Mouse (Mus musculus) liver, postnatal 0 days (tissue): ENCODE measurements around the gene Atf1. TPM values are rescaled to one million over a fixed set of nuclear protein-coding genes. Genes with fewer than 3 reads are reported as not detected.

Source experiments
- ATAC-seq: fragments of 200-750 bp; cut with Nextera tagmentation; 2 replicates; pipeline ENCODE4 v1.8.0; 2017; ENCODE audit warnings: mild to moderate bottlenecking, moderate library complexity
- DNase-seq: peaks from one replicate; pipeline ENCODE4 v3.0.0-alpha.2; 2016
- H3K27ac ChIP-seq: fragments of 300-500 bp; sonication (generic); 2 replicates; pipeline ENCODE4 v1.5.1; 2014; ENCODE audit warnings: antibody characterized with exemption, moderate library complexity, mild to moderate bottlenecking, low read depth
- H3K27me3 ChIP-seq: fragments of 300-500 bp; sonication (generic); 2 replicates; pipeline ENCODE4 v1.6.1; 2014; ENCODE audit warnings: low read length, control low read depth, mixed read lengths; ENCODE audit not compliant: insufficient read depth
- H3K36me3 ChIP-seq: fragments of 300-500 bp; sonication (generic); replicated peaks from 2 replicates; pipeline ENCODE4 v1.6.1; 2014; ENCODE audit warnings: mild to moderate bottlenecking, control low read depth, low read length, moderate library complexity, mixed read lengths; ENCODE audit not compliant: insufficient read depth
- H3K4me1 ChIP-seq: fragments of 300-500 bp; sonication (generic); 2 replicates; pipeline ENCODE4 v1.6.1; 2014; ENCODE audit warnings: antibody characterized with exemption, mild to moderate bottlenecking, control low read depth; ENCODE audit not compliant: insufficient read depth
- H3K4me2 ChIP-seq: fragments of 300-500 bp; sonication (generic); 2 replicates; pipeline ENCODE4 v1.6.1; 2014; ENCODE audit warnings: low read depth, mild to moderate bottlenecking, low read length, moderate library complexity, mixed read lengths
- H3K4me3 ChIP-seq: fragments of 300-500 bp; sonication (generic); 2 replicates; pipeline ENCODE4 v1.5.1; 2014; ENCODE audit warnings: low read depth, low read length
- H3K9ac ChIP-seq: fragments of 300-500 bp; sonication (generic); replicated peaks from 2 replicates; pipeline ENCODE4 v1.6.1; 2014; ENCODE audit warnings: mild to moderate bottlenecking, moderate library complexity
- H3K9me3 ChIP-seq: fragments of 300-500 bp; sonication (generic); 2 replicates; pipeline ENCODE4 v1.6.1; 2016; ENCODE audit warnings: mild to moderate bottlenecking, control low read depth, low read length, mixed read lengths
- CTCF ChIP-seq: sonication (generic); IDR thresholded peaks from 2 replicates; pipeline ENCODE4 v1.5.1; 2016; ENCODE audit warnings: antibody characterized with exemption, low read depth
- EP300 ChIP-seq: IDR thresholded peaks from 2 replicates; pipeline ENCODE4 v1.6.1; 2016; ENCODE audit warnings: antibody characterized with exemption, low read depth, mild to moderate bottlenecking
- WGBS: fragments of 180-500 bp; shearing (Covaris S2); extraction: QIAGEN DNeasy Blood & Tissue Kit; methylation state at CpG from one replicate; pipeline ENCODE4 v1.1.7; 2014; ENCODE audit not compliant: insufficient replicate concordance; 5-methylcytosine and 5-hydroxymethylcytosine counted together
- polyA plus RNA-seq: library from polyadenylated mRNA; unstranded; fragments of >200 nt; fragmentation: Nextera tagmentation; extraction: Ambion mirVana; gene quantifications from 2 replicates; pipeline ENCODE4 v1.2.1, GENCODE M21; 2015

Gene Atf1
- polyA plus RNA-seq, 1 experiment from 2014 or later: 24.4 TPM

GRCm38 (mm10) chr15:100235208-100235965, 7.8 kb downstream of the Atf1 start:
- WGBS: 67% methylated on average over 12 of the region's 12 CpGs
- no peak overlapping the region for H3K27ac ChIP-seq
- peaks cover 62% of the 10 kb centered on the region for H3K36me3 ChIP-seq

GRCm38 (mm10) chr15:100236952-100237351, 9.3 kb downstream of the Atf1 start:
- DNase-seq (no peak), ATAC-seq (no peak)
- Histone ChIP-seq H3K9ac (no peak overlapping the region), H3K27me3 (no peaks in the 10 kb centered on the region), H3K4me2 (no peak overlapping the region), H3K36me3 (peaks cover 76% of the 10 kb centered on the region), H3K4me1 (peaks cover 1% of the 10 kb centered on the region; the same call in 1 of the 2 replicates), H3K9me3 (no peaks in the 10 kb centered on the region), H3K4me3 (no peak overlapping the region), H3K27ac (no peak overlapping the region)
- TF ChIP-seq EP300 (no peak), CTCF (no peak)
- WGBS: 69% methylated on average over 6 of the region's 6 CpGs

More at GRCm38 (mm10) chr15:100235208-100235965, 7.8 kb downstream of the Atf1 start:
- H3K27me3 ChIP-seq: no peaks in the 10 kb centered on the region
- DNase-seq: no peak
- H3K9ac ChIP-seq: no peak overlapping the region
- no peaks in the 10 kb centered on the region for H3K9me3 ChIP-seq
- peak; percentile 14; the same call in 1 of the 2 replicates for ATAC-seq
- no peak overlapping the region for H3K4me3 ChIP-seq
- peaks cover 11% of the 10 kb centered on the region for H3K4me1 ChIP-seq
- TF ChIP-seq EP300 (no peak), CTCF (no peak)
- no peak overlapping the region for H3K4me2 ChIP-seq

GRCm38 (mm10) chr15:100241780-100242179, 14.2 kb downstream of the Atf1 start:
- Histone ChIP-seq H3K4me2 (no peak overlapping the region), H3K27me3 (no peaks in the 10 kb centered on the region), H3K27ac (no peak overlapping the region), H3K36me3 (peaks cover 67% of the 10 kb centered on the region), H3K4me3 (no peak overlapping the region), H3K9ac (no peak overlapping the region), H3K4me1 (no peaks in the 10 kb centered on the region), H3K9me3 (no peaks in the 10 kb centered on the region)
- ATAC-seq (no peak), DNase-seq (no peak)
- no peak for TF ChIP-seq EP300
- no peak for TF ChIP-seq CTCF
- WGBS: 80% methylated on average over 6 of the region's 6 CpGs

- no peak overlapping the region for H3K4me2 ChIP-seq
- H3K9ac ChIP-seq: no peak overlapping the region
- H3K9me3 ChIP-seq: no peaks in the 10 kb centered on the region
- no peak overlapping the region for H3K27ac ChIP-seq
- no peak for DNase-seq
- TF ChIP-seq EP300 (no peak), CTCF (no peak)
- no peaks in the 10 kb centered on the region for H3K27me3 ChIP-seq
- H3K36me3 ChIP-seq: peaks cover 74% of the 10 kb centered on the region
- WGBS: 93% methylated on average over 7 of the region's 7 CpGs
- no peaks in the 10 kb centered on the region for H3K4me1 ChIP-seq
- no peak overlapping the region for H3K4me3 ChIP-seq
- ATAC-seq: no peak
Observed at GRCm38 (mm10) chr15:100245951-100246350, 18.3 kb downstream of the Atf1 start.

GRCm38 (mm10) chr15:100247296-100247695, 19.7 kb downstream of the Atf1 start:
- no peak for ATAC-seq
- H3K4me1 ChIP-seq: no peaks in the 10 kb centered on the region
- no peaks in the 10 kb centered on the region for H3K27me3 ChIP-seq
- no peaks in the 10 kb centered on the region for H3K9me3 ChIP-seq
- H3K9ac ChIP-seq: no peak overlapping the region
- peaks cover 73% of the 10 kb centered on the region for H3K36me3 ChIP-seq
- no peak overlapping the region for H3K4me2 ChIP-seq
- 91% methylated on average over 9 of the region's 9 CpGs for WGBS
- H3K27ac ChIP-seq: no peak overlapping the region
- H3K4me3 ChIP-seq: no peak overlapping the region
- no peak for DNase-seq
- TF ChIP-seq CTCF (no peak), EP300 (no peak)

- Histone ChIP-seq H3K27ac (no peak overlapping the region), H3K9me3 (no peaks in the 10 kb centered on the region), H3K4me3 (no peak overlapping the region), H3K4me1 (no peaks in the 10 kb centered on the region), H3K9ac (no peak overlapping the region), H3K4me2 (no peak overlapping the region), H3K27me3 (no peaks in the 10 kb centered on the region), H3K36me3 (peaks cover 77% of the 10 kb centered on the region)
- no peak for TF ChIP-seq CTCF
- no peak for TF ChIP-seq EP300
- DNase-seq (no peak), ATAC-seq (no peak)
- WGBS: 74% methylated on average over 6 of the region's 6 CpGs
Observed at GRCm38 (mm10) chr15:100248665-100249433, 21.2 kb downstream of the Atf1 start.
